Mouse (Mus musculus): Measurements from ENCODE around the gene Sost.
A peak's percentile ranks its signal among the peaks of the same experiment; 100 is the strongest.

Sost gene

DNA sequence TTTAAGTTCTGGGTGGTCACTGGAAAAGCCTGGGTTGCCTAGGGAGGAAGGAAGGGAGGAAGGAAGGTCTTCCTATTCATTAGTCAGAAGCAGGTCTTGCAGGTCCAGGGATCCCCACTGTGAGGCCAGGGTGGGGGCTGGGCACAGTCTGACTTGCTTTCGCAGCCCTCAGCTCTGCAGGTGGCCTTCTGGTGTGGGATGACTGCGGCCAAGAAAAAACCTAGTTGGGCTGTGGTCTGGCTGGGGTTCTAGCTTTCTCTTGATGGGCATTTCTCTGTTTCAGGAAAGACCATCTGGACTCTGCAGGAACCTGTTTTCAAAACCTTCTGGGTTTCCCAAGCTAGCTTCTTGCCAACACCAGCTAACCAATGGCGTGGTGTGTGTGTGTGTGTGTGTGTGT lies 23.8 kb downstream of the Sost start:
- DNase-seq (ENCODE audit: low spot score): no peak

DNA sequence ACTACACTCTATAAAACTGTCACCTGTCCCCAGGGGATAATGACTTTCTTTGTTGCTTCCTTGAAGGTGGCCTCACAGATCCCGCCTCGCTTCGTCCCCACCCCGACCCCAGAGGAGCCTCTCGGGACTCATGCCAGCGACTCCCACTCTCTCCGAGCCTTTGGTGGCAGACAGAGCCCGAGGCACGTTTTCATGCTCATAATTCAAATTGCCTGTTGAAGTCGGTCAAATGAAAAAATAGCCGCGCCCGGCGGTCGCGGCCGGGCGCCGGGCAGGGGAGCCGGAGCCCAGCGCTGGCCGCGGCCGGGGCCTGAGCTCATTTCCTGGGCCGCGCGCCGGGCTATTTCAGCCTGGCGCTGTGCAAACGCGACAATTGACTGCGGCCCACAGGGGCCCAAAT lies 29.7 kb downstream of the Sost start:
- DNase-seq (ENCODE audit: low spot score): no peak

DNA sequence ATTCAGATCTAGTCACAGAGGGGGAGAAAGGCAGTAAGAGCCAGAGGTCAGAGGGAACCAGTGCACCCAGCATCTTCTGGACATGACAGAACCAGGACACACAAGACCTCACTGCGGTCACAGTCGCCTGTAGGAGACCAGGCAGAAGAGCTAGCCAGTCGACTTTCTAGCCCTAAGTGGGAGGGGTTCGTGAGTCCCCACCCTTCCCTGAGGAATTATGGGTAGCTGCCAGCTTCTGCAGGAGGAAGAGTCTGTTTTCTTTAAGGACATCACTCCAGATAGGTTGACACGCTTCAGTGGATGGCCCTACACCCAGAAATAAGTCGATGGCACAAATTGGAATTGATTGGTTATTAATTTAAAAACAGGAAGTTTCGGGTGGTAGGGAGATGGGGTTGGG lies 30.4 kb downstream of the Sost start:
- no peak for DNase-seq (ENCODE audit: low spot score)

DNA sequence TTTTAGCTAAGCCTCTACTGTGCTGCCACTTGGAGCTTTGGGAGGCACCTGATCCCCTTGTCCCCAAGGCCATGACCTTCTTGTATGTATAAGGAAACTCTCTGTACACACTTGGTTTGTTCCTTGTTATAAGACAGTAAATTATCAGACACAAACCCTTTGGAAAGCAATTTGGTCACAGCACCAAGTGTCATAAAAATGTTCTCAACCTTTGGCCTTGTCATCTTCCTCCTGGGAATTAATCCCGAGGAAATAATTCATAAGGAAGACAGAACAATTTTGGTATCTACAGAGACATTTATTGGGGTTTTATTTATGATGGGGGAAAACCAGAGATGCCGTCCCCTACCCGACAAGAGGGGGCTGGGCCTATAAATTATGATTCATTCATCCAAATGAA lies 31.1 kb downstream of the Sost start:
- DNase-seq (ENCODE audit: low spot score): no peak

DNA sequence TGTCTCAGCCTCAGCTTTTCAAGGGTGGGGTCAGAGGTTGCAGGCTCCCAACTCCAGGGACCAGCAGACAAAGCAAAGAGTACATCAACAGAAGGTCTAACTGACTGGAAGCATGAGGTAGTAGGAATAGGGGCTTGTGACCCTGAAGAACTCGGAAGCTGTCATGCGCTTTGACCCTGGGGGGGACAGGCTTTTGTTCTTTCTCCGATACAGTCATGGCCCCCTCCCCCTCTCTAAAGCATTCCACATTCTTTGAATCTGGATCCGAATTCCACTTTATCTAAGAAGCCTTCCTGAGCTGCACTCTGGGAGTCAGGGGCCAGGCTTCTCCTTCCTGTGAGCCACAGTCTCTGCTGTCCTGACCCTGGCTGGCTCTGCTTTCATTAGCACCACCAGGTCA lies 34.8 kb downstream of the Sost start:
- no peak for DNase-seq (ENCODE audit: low spot score)

DNA sequence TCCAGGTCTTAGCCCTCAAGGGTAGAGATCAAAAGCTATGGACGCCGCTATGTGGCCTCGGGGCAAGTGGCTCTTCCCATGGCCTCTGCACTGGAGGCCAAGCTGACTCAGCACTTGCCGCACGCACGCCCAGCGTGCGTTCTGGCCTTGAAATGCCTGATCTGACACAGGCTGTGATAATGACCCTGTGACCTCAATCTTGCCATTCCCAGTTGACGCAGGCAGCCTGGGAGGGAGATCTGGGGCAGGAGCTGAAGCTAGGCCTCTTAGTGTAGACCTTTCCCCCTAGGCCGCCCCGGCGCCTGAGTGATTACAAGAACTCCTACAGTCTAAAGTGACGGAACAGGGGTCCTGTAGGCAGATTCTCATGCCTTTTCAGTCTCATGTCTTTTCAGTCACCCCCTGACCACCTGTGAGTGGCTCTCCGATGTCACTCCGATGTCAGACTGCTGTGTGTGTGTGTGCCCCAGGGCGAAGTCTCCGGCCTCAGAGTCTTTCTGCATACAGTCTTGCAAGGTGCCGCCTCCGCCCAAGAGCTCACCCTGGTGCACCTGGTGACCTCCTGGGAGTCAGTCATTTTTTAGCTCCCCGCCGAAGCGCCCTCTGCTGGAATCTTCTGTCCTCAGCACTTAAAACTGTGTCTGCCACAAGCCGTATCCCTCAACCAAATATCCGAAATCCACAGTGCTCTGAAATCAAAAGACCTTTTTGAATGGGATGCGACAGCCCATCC lies 38.6 kb downstream of the Sost start:
- peak; percentile 21 for DNase-seq (ENCODE audit: low spot score)

DNA sequence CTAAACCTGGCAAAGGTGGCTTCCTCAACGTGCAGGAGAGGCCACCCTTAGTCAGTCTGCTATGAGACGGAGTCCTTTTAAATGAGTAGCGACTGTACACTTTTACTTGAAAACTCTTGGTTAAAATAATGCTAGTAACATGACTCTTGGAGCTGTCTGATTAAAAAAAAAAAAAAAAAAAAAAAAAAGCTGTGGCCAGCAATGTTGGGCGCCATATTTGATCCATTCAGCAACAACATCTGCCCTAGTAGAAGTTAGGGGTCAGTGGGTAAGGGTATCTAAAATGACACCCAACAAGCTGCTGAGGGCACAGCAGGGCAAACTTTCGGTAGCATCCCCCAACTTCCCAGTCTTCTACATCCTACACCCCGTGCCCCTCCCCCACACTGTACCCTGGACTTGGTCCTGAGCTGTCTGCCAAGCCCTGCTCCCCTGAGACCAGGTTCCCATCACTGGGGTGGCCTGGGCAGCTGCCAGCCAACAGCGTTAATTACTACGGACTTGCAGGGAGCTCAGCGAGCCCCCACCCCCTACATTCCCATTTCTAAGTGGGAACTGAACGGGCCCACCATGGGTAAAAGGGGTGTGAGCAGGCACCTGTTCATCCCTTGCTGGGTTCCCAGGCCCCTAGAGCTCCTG lies 39.7 kb downstream of the Sost start:
- no peak for DNase-seq (ENCODE audit: low spot score)

DNA sequence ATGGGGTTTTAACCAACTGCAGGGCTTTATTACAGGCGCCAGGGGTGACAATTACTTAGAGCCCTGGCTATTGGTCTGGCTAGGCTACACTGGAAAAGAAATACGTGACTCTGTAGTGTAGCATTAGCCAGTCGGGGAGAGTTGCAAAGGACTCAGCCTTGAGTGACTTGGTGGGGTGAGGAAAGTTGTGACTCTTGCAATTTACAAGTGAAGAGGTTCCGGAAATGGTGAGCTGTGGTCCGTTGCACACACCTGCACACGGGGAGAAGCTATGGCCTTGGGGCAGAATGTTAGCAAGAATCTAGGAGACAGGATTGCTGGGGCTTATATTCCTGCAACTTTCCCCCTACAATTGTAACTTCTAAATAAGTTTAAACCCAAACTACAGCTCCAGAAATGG lies 41.2 kb downstream of the Sost start:
- no peak for DNase-seq (ENCODE audit: low spot score)

DNA sequence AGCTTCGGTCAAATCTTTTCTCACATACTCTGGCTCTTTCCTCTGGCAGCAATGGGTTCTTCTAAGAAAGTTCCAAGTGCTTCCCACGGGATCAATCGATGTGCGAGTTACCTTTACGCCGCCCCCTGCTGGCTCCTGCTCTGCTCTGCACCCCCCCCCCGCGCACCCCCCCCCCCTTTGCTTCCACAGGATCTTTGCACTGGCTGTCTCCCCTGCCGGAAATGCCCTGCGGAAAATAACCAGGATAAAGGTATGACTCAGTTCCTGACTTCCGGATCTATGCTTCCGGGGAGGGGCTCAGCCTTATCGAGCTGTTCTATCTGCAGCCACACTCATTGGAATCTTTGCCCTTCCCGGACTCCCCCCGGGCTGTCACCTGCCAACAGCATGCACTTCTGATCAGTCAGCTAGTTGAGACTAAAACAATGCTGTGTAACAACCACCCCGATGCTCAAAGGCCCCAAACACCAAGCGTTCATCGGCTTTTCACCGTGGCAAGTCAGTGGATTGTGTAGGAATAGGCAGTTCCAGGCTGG lies 42.3 kb downstream of the Sost start:
- DNase-seq (ENCODE audit: low spot score): no peak

DNA sequence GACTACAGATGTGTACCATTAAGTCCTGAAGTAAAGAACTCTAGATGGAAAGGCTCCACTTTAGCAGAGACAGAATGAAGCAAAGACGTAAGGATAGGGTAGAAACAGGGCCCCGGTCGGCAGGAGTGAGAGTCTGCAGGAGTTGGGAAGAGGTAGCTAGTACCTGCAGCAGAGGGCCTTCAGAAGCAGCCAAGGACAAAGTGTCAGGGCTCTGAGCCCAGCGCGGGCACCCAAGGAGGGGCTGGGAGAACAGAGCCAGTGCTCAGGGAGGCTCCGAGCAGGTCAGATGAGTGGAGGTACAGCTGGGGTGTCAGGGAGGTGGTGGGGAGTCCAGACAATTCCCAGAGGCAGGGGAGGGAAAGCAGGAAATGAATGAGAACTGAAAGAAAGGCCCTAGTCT lies 42.8 kb downstream of the Sost start:
- no peak for DNase-seq (ENCODE audit: low spot score)

DNA sequence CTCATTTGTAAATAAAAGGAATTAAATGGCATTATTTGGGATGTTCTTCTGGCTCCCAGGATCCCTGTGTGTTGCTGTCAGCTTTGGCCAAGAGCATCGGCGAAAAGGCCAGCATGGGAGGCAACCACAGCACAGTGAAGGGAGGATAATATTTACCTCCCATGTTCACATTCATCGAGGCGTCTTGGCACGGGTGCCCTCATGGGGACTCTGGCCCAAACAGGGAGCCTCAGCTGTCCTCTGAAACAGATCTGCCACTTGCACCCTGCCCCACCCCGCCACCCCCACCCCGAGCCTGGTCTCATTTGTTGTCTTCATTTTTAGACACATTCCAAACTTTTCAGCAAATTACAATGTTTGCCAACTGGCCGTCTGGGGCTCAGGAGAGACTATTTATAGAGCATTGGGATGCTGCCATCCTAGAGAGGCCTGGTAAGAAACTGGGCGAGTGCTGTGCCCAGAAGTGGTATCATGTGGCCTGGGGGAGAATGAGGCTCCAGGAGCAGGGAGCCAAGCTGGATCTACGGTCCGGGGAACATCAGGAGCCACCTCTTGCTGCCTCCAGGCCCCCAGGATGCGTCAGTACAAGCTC lies 45.4 kb downstream of the Sost start:
- DNase-seq (ENCODE audit: low spot score): no peak

DNA sequence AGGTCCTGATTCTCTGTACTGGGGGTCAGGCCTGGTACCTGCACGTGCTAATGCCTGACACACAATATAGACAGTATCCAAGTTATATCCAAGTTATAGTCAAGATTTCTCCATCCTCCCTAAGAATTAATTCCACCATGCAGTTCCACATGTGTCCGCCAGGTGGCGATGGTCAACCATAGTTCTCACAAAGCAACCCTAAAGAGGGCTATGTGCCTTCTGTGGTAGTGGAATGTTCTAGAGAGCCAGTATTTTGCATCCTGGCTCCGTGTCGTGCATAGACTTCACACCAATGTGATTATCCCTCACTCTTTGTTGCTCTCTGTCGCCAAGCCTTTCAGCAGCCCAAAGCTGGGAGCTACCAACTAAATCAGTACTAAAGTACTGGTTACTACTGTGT lies 47.2 kb downstream of the Sost start:
- DNase-seq (ENCODE audit: low spot score): peak; percentile 78

DNA sequence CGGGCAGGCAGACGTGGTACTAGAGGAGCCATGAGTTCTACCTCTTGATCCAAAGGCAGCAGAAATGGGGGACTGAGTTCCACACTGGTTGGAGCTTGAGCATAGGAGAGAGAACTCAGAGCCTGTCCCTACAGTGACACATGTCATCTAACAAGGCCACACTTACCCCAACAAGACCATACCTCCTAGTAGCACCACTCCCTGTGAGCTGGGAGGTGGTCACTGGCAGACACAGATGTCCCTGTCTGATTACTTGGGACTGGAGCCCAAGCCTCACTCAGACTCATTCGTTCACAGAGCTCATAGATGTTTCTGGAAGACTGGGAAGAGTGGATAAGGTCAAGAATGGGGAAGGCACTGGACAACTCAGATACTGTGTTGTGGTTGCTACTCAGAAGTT lies 48.2 kb downstream of the Sost start:
- DNase-seq (ENCODE audit: low spot score): no peak

DNA sequence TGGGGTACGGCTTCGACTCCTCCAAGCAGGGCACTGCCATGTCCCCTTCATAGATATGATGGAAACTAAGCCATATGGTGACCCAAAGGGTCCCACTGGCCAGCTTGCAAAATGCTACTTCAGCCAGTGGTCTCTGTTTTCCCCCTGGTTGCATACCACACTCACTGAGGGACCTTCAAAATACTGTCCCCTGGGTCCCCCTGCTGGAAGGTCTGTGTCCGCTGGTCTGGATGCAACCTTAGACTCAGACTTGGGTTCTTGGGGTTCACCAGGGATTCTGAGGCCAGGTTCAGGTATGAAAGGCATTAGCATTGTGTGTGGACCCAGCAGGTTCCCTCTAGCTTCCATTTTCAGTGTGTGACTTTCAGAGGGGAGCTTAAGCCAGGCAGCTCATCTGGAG lies 50.0 kb downstream of the Sost start:
- no peak for DNase-seq (ENCODE audit: low spot score)

DNA sequence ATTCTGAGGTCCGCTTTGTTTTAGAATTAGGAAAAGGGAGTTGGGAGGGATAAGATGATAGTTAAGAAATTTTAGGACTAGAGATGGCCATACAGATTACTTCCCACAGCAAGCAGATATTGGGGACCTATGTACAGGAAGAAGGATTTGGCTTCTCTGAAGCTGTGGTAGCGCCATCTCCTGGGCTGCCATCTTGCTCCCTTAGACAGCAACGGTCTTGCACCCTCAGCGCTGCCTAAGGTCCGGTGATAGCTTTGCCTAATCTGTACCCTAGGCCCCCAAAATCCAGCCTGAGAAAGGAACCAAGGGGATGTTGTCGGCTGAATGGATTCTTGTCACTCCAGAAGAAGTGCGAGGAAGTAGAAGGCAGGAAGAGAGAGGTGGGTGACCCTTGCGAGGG lies 53.2 kb downstream of the Sost start:
- no peak for DNase-seq (ENCODE audit: low spot score)
